Mouse (Mus musculus) MEL (cell line): Measurements from ENCODE around the gene Oip5. TPM values are rescaled to one million over a fixed set of nuclear protein-coding genes. Genes with fewer than 3 reads are reported as not detected.

Source experiments
- DNase-seq: peaks from one replicate; pipeline ENCODE4 v3.0.0; 2011; ENCODE audit warnings: low read depth, low spot score
- H3K27ac ChIP-seq: 2 replicates; pipeline ENCODE4 v1.5.1; 2012; ENCODE audit warnings: low read depth, mild to moderate bottlenecking, control low read depth, low read length, moderate library complexity; ENCODE audit not compliant: control insufficient read depth
- H3K27me3 ChIP-seq, 2 experiments: fragments of 150-350 bp in 1 of 2; sonication (generic) in 1 of 2; 2 replicates each; pipeline ENCODE4 v1.6.1; 2012; ENCODE audit warnings: low read length in 2 of 2, mild to moderate bottlenecking in 2 of 2, improper control_type of control experiment in 1 of 2, moderate library complexity in 1 of 2; ENCODE audit not compliant: insufficient read depth in 2 of 2, control insufficient read depth in 1 of 2
- H3K36me3 ChIP-seq, 2 experiments: 2 replicates each; pipeline ENCODE4 v1.6.1; 2012 to 2014; ENCODE audit warnings: low read length in 2 of 2, improper control_type of control experiment in 1 of 2, inconsistent platforms in 1 of 2, mild to moderate bottlenecking in 1 of 2; ENCODE audit not compliant: insufficient read depth in 2 of 2, control insufficient read depth in 1 of 2
- H3K4me1 ChIP-seq, 2 experiments: fragments of 150-350 bp in 1 of 2; sonication (generic) in 1 of 2; 2 replicates each; pipeline ENCODE4 v1.6.1; 2012; ENCODE audit warnings: low read length in 2 of 2, improper control_type of control experiment in 1 of 2, mild to moderate bottlenecking in 1 of 2; ENCODE audit not compliant: insufficient read depth in 2 of 2, control insufficient read depth in 1 of 2
- H3K4me3 ChIP-seq, 2 experiments: fragments of 150-350 bp in 1 of 2; sonication (generic) in 1 of 2; 2 replicates each; pipeline ENCODE4 v1.5.1; 2012; ENCODE audit warnings: low read depth in 2 of 2, low read length in 2 of 2, mild to moderate bottlenecking in 2 of 2, moderate library complexity in 2 of 2, control low read depth in 1 of 2, improper control_type of control experiment in 1 of 2; ENCODE audit not compliant: control insufficient read depth in 1 of 2, insufficient read depth in 1 of 2
- H3K79me2 ChIP-seq: 2 replicates; pipeline ENCODE4 v1.6.1; 2012; ENCODE audit warnings: mild to moderate bottlenecking, low read length, moderate library complexity; ENCODE audit not compliant: control insufficient read depth, poor library complexity, insufficient read depth
- H3K9ac ChIP-seq: 2 replicates; pipeline ENCODE4 v1.6.1; 2012; ENCODE audit warnings: low read depth, mild to moderate bottlenecking, control low read depth, low read length, moderate library complexity; ENCODE audit not compliant: control insufficient read depth, poor library complexity, severe bottlenecking
- H3K9me3 ChIP-seq: fragments of 150-350 bp; sonication (generic); replicated peaks from 2 replicates; pipeline ENCODE4 v1.6.1; 2012; ENCODE audit warnings: mild to moderate bottlenecking, low read length, improper control_type of control experiment, moderate library complexity; ENCODE audit not compliant: insufficient read depth
- BHLHE40 ChIP-seq: IDR thresholded peaks from 2 replicates; pipeline ENCODE4 v1.6.1; 2012; ENCODE audit warnings: low read depth, mild to moderate bottlenecking, inconsistent platforms, low read length, improper control_type of control experiment, borderline replicate concordance
- CHD2 ChIP-seq: IDR thresholded peaks from 2 replicates; pipeline ENCODE4 v1.6.1; 2011; ENCODE audit warnings: low read length, improper control_type of control experiment
- CTCF ChIP-seq, 3 experiments: IDR thresholded peaks in 2 of 3; conservative IDR thresholded peaks in 1 of 3; 2 replicates each; pipeline ENCODE4 v1.5.1; 2011 to 2012; ENCODE audit warnings: low read length in 3 of 3, low read depth in 2 of 3, mild to moderate bottlenecking in 2 of 3, improper control_type of control experiment in 1 of 3, inconsistent platforms in 1 of 3, mixed read lengths in 1 of 3, moderate library complexity in 1 of 3; ENCODE audit not compliant: control insufficient read depth in 1 of 3, insufficient read depth in 1 of 3, poor library complexity in 1 of 3, severe bottlenecking in 1 of 3
- E2F4 ChIP-seq: IDR thresholded peaks from 2 replicates; pipeline ENCODE4 v1.6.1; 2011; ENCODE audit warnings: low read depth, low read length, improper control_type of control experiment, borderline replicate concordance
- ELF1 ChIP-seq: IDR thresholded peaks from 2 replicates; pipeline ENCODE4 v1.6.1; 2014; ENCODE audit warnings: low read depth, mild to moderate bottlenecking, inconsistent platforms, low read length, improper control_type of control experiment, moderate library complexity
- EP300 ChIP-seq, 2 experiments: IDR thresholded peaks; 2 replicates each; pipeline ENCODE4 v1.6.1; 2011; ENCODE audit warnings: improper control_type of control experiment in 2 of 2, low read length in 2 of 2, low read depth in 1 of 2, mild to moderate bottlenecking in 1 of 2
- ETS1 ChIP-seq: IDR thresholded peaks from 2 replicates; pipeline ENCODE4 v1.6.1; 2012; ENCODE audit warnings: low read depth, mild to moderate bottlenecking, inconsistent platforms, low read length, improper control_type of control experiment, moderate library complexity
- GABPA ChIP-seq: IDR thresholded peaks from 2 replicates; pipeline ENCODE4 v1.6.1; 2012; ENCODE audit warnings: low read depth, mild to moderate bottlenecking, inconsistent platforms, low read length, improper control_type of control experiment, moderate library complexity
- GATA1 ChIP-seq: IDR thresholded peaks from 2 replicates; pipeline ENCODE4 v1.6.1; 2011; ENCODE audit warnings: low read depth, low read length, improper control_type of control experiment
- JUND ChIP-seq: IDR thresholded peaks from 2 replicates; pipeline ENCODE4 v1.6.1; 2011; ENCODE audit warnings: low read depth, mild to moderate bottlenecking, improper control_type of control experiment, low read length
- MAFK ChIP-seq: IDR thresholded peaks from 2 replicates; pipeline ENCODE4 v1.6.1; 2011; ENCODE audit warnings: low read depth, mild to moderate bottlenecking, low read length, improper control_type of control experiment, borderline replicate concordance
- MAX ChIP-seq: IDR thresholded peaks from 2 replicates; pipeline ENCODE4 v1.6.1; 2011; ENCODE audit warnings: low read length, improper control_type of control experiment
- MAZ ChIP-seq: IDR thresholded peaks from 2 replicates; pipeline ENCODE4 v1.6.1; 2012; ENCODE audit warnings: low read depth, mild to moderate bottlenecking, inconsistent platforms, low read length, improper control_type of control experiment
- MEF2A ChIP-seq: IDR thresholded peaks from 2 replicates; pipeline ENCODE4 v1.6.1; 2014; ENCODE audit warnings: low read depth, mild to moderate bottlenecking, inconsistent platforms, low read length, improper control_type of control experiment; ENCODE audit not compliant: poor library complexity, insufficient replicate concordance, severe bottlenecking; ENCODE audit errors: extremely low read depth
- MXI1 ChIP-seq: IDR thresholded peaks from 2 replicates; pipeline ENCODE4 v1.6.1; 2011; ENCODE audit warnings: mild to moderate bottlenecking, low read depth, low read length, improper control_type of control experiment
- MYB ChIP-seq: IDR thresholded peaks from 2 replicates; pipeline ENCODE4 v1.6.1; 2011; ENCODE audit warnings: mild to moderate bottlenecking, low read depth, low read length, improper control_type of control experiment
- MYC ChIP-seq: IDR thresholded peaks from 2 replicates; pipeline ENCODE4 v1.6.1; 2011; ENCODE audit warnings: low read depth, mild to moderate bottlenecking, low read length, improper control_type of control experiment, moderate library complexity
- NELFE ChIP-seq: IDR thresholded peaks from 2 replicates; pipeline ENCODE4 v1.6.1; 2011; ENCODE audit warnings: low read depth, low read length, improper control_type of control experiment
- POLR2AphosphoS2 ChIP-seq: IDR thresholded peaks from 2 replicates; pipeline ENCODE4 v1.6.1; 2011; ENCODE audit warnings: low read length, improper control_type of control experiment
- POLR2AphosphoS5 ChIP-seq: IDR thresholded peaks from 2 replicates; pipeline ENCODE4 v1.6.1; 2012; ENCODE audit warnings: low read depth, borderline replicate concordance, mild to moderate bottlenecking, inconsistent platforms, low read length, moderate library complexity, mixed read lengths
- RCOR1 ChIP-seq: IDR thresholded peaks from 2 replicates; pipeline ENCODE4 v1.6.1; 2012; ENCODE audit warnings: low read depth, mild to moderate bottlenecking, inconsistent platforms, low read length, improper control_type of control experiment
- SIN3A ChIP-seq: IDR thresholded peaks from 2 replicates; pipeline ENCODE4 v1.6.1; 2012; ENCODE audit warnings: low read length, improper control_type of control experiment, inconsistent platforms
- SMC3 ChIP-seq: IDR thresholded peaks from 2 replicates; pipeline ENCODE4 v1.6.1; 2011; ENCODE audit warnings: low read depth, low read length, improper control_type of control experiment
- TAL1 ChIP-seq: IDR thresholded peaks from 2 replicates; pipeline ENCODE4 v1.6.1; 2012; ENCODE audit warnings: mild to moderate bottlenecking, inconsistent platforms, low read length, moderate library complexity, mixed read lengths
- TBP ChIP-seq: IDR thresholded peaks from 2 replicates; pipeline ENCODE4 v1.8.0; 2011; ENCODE audit warnings: low read depth, low read length, improper control_type of control experiment
- TCF12 ChIP-seq: IDR thresholded peaks from 2 replicates; pipeline ENCODE4 v1.6.1; 2014; ENCODE audit warnings: low read depth, mild to moderate bottlenecking, inconsistent platforms, low read length, improper control_type of control experiment, moderate library complexity
- UBTF ChIP-seq: IDR thresholded peaks from 2 replicates; pipeline ENCODE4 v1.6.1; 2012; ENCODE audit warnings: low read depth, mild to moderate bottlenecking, inconsistent platforms, low read length, improper control_type of control experiment, moderate library complexity, borderline replicate concordance; ENCODE audit not compliant: insufficient read depth
- USF1 ChIP-seq: IDR thresholded peaks from 2 replicates; pipeline ENCODE4 v1.6.1; 2014; ENCODE audit warnings: low read depth, mild to moderate bottlenecking, inconsistent platforms, low read length, improper control_type of control experiment, moderate library complexity
- USF2 ChIP-seq, 2 experiments: IDR thresholded peaks; 2 replicates each; pipeline ENCODE4 v1.6.1; 2011 to 2012; ENCODE audit warnings: improper control_type of control experiment in 2 of 2, low read length in 2 of 2, borderline replicate concordance in 1 of 2, inconsistent platforms in 1 of 2, low read depth in 1 of 2, mild to moderate bottlenecking in 1 of 2; ENCODE audit not compliant: insufficient read depth in 1 of 2
- ZKSCAN1 ChIP-seq: IDR thresholded peaks from 2 replicates; pipeline ENCODE4 v1.6.1; 2012; ENCODE audit warnings: low read depth, mild to moderate bottlenecking, inconsistent platforms, low read length, improper control_type of control experiment, moderate library complexity
- ZMIZ1 ChIP-seq: IDR thresholded peaks from 2 replicates; pipeline ENCODE4 v1.6.1; 2012; ENCODE audit warnings: low read depth, mild to moderate bottlenecking, inconsistent platforms, low read length, improper control_type of control experiment, moderate library complexity
- ZNF384 ChIP-seq: IDR thresholded peaks from 2 replicates; pipeline ENCODE4 v1.6.1; 2012; ENCODE audit warnings: low read depth, mild to moderate bottlenecking, inconsistent platforms, low read length, improper control_type of control experiment
- polyA plus RNA-seq, 2 experiments: library from polyadenylated mRNA; stranded (reverse) in 1 of 2; unstranded in 1 of 2; fragments of >175 nt in 1 of 2; fragments of >200 nt in 1 of 2; gene quantifications; 2 replicates each; pipeline versions ENCODE4 v1.2.1 to v1.2.4; 2012; ENCODE audit warnings: low replicate concordance in 2 of 2, low read depth in 1 of 2; ENCODE audit not compliant: insufficient read length in 2 of 2, insufficient read depth in 1 of 2, missing spikeins in 1 of 2
- total RNA-seq: library from RNA; depleted of rRNA; stranded (reverse); fragments of 300-350 nt; gene quantifications from 2 replicates; pipeline ENCODE4 v1.2.3, GENCODE M21; 2012

The Oip5 gene
- total and polyA plus RNA-seq, 3 experiments, result 18.1 to 29.6 TPM; not detected in 1

DNA sequence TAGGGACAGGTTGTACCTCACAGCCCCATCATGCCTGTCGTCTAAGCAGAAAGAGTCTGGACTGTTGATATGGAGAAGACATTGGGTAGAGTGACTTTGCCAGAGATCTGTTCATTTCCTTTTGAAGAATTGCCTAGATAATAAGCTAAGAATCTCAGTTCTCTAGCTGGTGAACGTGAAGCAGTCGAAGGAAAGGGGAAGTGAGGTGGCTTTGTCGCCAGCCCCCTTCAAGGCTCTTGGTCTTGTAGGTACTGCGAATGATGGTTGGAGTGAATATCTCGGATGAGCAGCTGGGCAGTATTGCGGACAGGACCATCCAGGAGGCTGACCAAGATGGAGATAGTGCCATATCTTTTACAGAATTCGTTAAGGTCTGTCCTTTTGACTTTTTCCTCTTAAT, 34.0 kb downstream of the Oip5 start (continued):
- TF ChIP-seq ZKSCAN1 (no peak), GATA1 (peak; percentile 4; the same call in 1 of the 2 replicates), USF2 (IDR thresholded peaks at IDR 0.05; ENCODE audit: borderline replicate concordance in 1 of 2, insufficient read depth in 1 of 2, low read depth in 1 of 2, low read length in 2 of 2) (no peak), POLR2AphosphoS5 (no peak), E2F4 (no peak), POLR2AphosphoS2 (no peak), ELF1 (no peak), ZNF384 (no peak), JUND (no peak), CHD2 (no peak), BHLHE40 (no peak), TBP (peak; percentile 59), EP300 (IDR thresholded peaks at IDR 0.05; ENCODE audit: low read depth in 1 of 2, low read length in 2 of 2) (peak; percentile 58 to 63; a peak in 2 of 4 replicates), MXI1 (peak; percentile 38), TAL1 (peak; percentile 66), ETS1 (no peak), MAFK (no peak), SMC3 (no peak), MYB (no peak)

DNA sequence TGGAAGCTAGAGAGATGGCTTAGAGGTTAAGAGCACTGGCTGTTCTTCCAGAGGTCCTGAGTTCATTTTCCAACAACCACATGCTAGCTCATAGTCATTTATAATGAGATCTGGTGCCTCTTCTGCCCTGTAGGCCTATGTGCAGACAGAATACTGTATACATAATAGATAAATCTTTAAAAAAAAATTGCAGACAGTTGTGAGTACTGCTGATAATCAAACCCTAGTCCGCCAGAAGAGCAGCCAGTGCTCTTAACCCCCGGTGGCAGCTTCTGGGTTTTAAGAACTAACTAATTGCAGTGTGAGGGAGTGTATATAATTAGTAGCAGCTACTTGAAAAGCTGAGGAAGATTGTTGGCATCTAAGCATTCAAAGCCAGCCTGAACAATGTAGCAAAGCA, 34.8 kb downstream of the Oip5 start:
- peak overlapping the region; percentile 27; the same call in 1 of the 2 replicates for H3K9ac ChIP-seq
- peaks cover 16% of the 10 kb centered on the region in 2 experiments for H3K4me1 ChIP-seq
- no peaks in the 10 kb centered on the region for H3K9me3 ChIP-seq
- H3K4me3 ChIP-seq, result no peak overlapping the region
- H3K27me3 ChIP-seq, result no peaks in the 10 kb centered on the region
- no peaks in the 10 kb centered on the region for H3K79me2 ChIP-seq
- peak overlapping the region; percentile 78 for H3K27ac ChIP-seq
- peak; percentile 64 for DNase-seq
- peaks cover 1 to 16% of the 10 kb centered on the region in 2 experiments; a peak in 3 of 4 replicates for H3K36me3 ChIP-seq
- no peak for TF ChIP-seq JUND
- TF ChIP-seq MXI1, result no peak
- TF ChIP-seq CHD2, result no peak
- no peak for TF ChIP-seq MAX
- TF ChIP-seq GATA1, result peak; percentile 61
- TF ChIP-seq SIN3A, result no peak
- no peak for TF ChIP-seq USF1
- TF ChIP-seq MYB, result no peak
- peak; percentile 92 for TF ChIP-seq ZNF384
- no peak for TF ChIP-seq NELFE
- TF ChIP-seq UBTF, result no peak
- TF ChIP-seq CTCF (IDR thresholded peaks at IDR 0.05 in 2 of 3, conservative IDR thresholded peaks at IDR 0.05 in 1 of 3; ENCODE audit: control insufficient read depth in 1 of 3, insufficient read depth in 1 of 3, low read depth in 2 of 3, low read length in 3 of 3, poor library complexity in 1 of 3, severe bottlenecking in 1 of 3), result no peak
- no peak for TF ChIP-seq BHLHE40
- peak in 1 of 2 experiments; percentile 50; a peak in 1 of 4 replicates for TF ChIP-seq EP300 (IDR thresholded peaks at IDR 0.05; ENCODE audit: low read depth in 1 of 2, low read length in 2 of 2)
- TF ChIP-seq ZKSCAN1, result no peak
- TF ChIP-seq MAZ, result 0 out of 2 replicates have a peak, but pooled peaks have one; percentile 20
- TF ChIP-seq E2F4, result no peak
- no peak for TF ChIP-seq POLR2AphosphoS2
- TF ChIP-seq POLR2AphosphoS5, result no peak
- no peak for TF ChIP-seq TBP
- TF ChIP-seq ZMIZ1, result no peak
- no peak for TF ChIP-seq GABPA
- no peak for TF ChIP-seq RCOR1
- TF ChIP-seq MAFK, result no peak
- TF ChIP-seq TCF12, result peak; percentile 34; the same call in 1 of the 2 replicates
- no peak for TF ChIP-seq MEF2A
- TF ChIP-seq MYC, result no peak
- no peak for TF ChIP-seq USF2 (IDR thresholded peaks at IDR 0.05; ENCODE audit: borderline replicate concordance in 1 of 2, insufficient read depth in 1 of 2, low read depth in 1 of 2, low read length in 2 of 2)
- TF ChIP-seq TAL1, result no peak
